Mouse (Mus musculus) bone marrow macrophage, adult 2 months (primary cell): ENCODE measurements around the gene Lime1.

ENCODE experiments used
- CTCF ChIP-seq: IDR thresholded peaks from 2 replicates; pipeline ENCODE4 v1.5.1; 2012; ENCODE audit warnings: low read depth, mild to moderate bottlenecking, low read length, moderate library complexity
- POLR2A ChIP-seq: IDR thresholded peaks from 2 replicates; pipeline ENCODE4 v1.6.1; 2012; ENCODE audit warnings: mild to moderate bottlenecking, low read depth, low read length, borderline replicate concordance

DNA sequence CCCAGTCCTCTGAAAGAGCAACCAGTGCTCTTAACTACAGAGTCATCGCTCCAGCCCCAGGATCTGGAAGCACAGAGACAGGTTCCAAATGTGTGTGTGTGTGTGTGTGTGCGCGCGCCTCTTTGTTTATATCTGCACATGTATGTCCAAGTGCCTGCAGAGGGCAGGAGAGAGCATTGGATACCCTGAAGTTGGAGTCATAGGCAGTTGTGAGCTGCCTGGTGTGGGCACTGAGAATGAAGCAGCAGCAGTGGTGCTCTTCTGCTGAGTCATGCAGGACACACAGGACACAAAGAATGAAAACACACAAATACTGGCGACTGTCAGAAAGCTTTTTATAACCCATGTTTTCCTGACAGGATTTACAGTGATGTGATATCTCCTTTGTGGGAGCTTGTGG lies 9.9 kb upstream of the Lime1 start:
- no peak for TF ChIP-seq POLR2A
- no peak for TF ChIP-seq CTCF
